Mouse (Mus musculus): ENCODE measurements around the gene Psme1.

Gene Psme1

DNA sequence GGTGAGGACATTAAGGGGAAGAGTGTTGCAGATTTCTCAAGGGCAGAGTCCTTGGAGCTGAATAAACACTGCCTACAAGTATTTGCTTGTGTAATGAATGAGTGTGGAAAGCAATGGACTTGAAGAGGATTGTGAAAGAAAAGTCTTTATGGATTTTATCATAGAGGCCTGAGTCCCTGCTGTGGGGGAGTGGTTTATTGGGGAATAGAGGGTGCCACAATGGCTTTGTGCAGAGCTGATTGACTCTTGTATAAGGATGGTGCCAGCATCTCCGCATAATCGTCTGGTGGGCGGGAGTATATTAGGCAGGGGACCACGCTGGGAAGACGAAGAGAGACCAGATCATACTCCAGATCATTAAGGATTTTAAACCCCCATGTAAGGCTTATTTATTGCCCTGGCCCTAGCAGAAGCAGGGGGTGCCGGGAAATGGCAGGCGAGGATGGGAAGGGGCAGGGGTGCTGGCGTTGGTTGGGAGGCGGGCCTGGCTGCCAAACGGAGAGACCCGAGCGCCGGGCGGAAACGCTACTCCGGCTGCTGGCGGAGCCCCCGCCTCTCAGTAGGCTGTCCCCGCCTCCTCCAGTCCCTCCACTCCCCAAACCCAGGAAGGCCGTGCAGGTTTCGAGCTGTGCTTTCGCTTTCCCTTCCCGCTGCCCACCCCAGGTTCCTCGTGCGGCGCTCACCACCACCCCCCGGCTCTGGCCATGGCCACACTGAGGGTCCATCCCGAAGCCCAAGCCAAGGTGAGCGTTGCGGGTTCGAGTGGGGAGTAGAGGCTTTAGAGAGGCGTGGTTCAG lies at the start of gene Psme1:
Gene Psme1, plus strand, starts transcription at position 253 of the 797 bp plus-strand sequence.
- DNase-seq (ENCODE audit: low read depth, low spot score): no peak

DNA sequence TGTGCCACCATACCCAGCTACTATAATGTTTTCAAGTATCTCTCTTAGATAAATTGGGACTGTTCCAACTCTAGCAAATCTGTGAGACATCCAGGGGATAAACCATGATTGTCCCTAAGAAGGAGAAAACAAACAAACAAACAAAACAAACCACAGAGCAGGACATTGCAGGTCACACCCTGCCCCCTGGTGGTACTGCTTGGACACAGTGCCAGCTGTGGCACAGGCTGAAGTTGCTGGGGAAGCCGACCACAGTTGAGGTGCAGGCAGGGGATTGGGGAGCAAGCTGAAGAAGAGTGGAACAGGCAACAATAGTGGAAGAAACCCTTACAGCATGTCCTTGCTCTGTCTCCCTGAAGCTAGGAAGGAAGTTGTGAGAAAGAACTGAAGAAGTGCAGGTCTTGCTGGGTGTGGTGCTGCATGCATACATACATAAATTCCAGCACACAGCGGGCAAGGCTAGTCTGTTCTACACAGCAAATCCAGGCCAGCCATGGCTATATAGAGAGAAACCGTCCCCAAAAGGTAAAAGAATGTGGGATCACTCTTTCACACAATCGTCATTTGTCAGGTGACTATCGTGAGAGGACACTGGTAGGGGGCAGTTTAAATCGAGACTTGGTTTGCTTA lies 41.7 kb upstream of the Psme1 start:
- DNase-seq (ENCODE audit: low read depth, low spot score): no peak

DNA sequence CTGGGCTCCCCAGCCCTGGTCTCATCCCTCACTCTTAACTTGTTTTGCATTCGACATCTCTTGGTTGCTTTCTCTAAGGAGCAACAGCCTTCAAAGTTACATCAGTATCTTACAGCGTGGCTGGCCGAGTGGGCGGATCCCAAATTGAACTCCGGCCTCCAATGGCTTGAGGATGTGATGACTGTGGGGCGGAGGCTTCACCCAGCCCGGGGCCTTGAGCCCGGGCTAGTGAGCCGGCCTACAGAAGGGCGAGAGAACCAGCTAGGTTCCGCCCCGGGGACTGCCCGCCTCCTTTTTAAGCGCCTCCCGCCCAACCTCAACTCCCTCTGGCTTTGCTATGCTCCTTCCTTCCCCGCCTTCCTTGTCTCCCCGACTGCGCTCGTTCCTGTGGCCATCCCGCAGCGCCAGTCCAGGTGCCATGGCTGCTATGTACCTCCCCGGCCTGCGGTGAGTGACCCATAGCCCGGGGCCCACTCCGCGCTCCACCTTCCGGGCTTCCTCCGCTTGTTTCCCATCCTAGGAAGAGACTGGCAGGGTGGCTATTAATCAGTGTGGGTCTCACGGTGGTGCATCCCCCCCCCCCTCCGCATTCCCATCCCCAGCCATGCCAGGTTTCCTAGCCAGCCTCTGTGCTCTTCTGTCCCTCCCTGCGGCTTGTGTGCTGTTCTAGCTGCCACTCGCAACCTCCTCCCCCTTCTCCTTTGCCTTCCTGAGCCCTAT lies 37.7 kb upstream of the Psme1 start, which contains the start of gene Pck2:
Gene Pck2, plus strand, starts transcription at position 200 of the 720 bp plus-strand sequence.
- DNase-seq (ENCODE audit: low read depth, low spot score): peak; percentile 89

DNA sequence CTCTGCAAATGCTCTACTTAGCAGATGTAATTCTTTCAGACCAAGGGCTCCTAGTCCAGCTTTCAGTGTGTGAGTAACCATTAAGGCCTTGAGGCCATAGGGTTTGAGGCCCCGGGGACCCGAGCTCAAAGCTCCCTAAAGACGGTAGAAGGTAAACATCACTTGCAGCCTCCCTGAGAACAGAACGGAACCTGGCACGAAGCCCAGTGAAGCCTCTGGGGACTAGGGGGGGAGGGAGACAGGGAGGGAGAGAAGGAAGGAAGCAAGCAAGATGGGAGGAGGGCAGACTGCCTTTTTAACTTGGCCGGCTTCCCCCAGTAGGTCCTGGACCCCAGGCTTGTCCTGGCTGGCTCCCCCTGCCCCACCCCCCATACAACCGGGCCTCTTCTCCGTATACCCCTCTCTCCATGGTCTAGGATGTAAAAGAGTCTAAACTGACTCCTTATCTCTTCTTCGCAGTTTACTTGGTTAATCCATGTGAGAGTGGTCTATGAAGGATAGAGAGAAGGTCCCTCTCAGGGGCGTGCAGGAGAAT lies 37.1 kb upstream of the Psme1 start:
- DNase-seq (ENCODE audit: low read depth, low spot score): peak; percentile 37

DNA sequence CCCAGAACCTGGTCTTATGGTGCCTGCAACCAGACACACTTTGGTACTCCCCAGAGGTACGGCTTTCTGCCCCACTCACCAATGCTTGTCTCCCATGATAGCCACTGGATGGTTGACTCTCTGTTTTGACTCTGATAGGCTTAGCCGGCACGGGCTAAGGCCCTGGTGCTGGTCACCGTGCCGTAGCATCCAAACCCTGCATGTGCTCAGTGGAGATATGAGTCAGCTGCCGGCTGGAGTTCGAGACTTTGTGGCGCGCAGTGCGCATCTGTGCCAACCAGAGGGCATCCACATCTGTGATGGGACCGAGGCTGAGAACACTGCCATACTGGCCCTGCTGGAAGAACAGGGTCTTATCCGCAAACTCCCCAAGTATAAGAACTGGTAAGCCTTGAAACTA lies 35.7 kb upstream of the Psme1 start:
- no peak for DNase-seq (ENCODE audit: low read depth, low spot score)

DNA sequence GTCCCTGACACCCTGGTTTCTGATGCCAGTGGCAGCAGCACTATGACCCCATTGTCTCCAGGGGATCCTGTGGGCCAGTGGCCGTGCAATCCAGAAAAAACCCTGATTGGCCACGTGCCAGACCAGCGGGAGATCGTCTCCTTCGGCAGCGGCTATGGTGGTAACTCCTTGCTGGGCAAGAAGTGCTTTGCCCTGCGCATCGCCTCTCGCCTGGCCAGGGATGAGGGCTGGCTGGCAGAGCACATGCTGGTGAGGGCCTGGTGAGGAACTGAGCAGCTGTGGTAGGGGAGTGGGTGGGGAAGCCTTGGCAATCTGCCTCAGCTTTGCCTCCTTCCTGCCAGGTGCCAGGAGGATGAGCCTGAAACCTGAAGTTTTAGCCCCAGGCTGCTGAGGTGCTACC lies 33.6 kb upstream of the Psme1 start:
- no peak for DNase-seq (ENCODE audit: low read depth, low spot score)

DNA sequence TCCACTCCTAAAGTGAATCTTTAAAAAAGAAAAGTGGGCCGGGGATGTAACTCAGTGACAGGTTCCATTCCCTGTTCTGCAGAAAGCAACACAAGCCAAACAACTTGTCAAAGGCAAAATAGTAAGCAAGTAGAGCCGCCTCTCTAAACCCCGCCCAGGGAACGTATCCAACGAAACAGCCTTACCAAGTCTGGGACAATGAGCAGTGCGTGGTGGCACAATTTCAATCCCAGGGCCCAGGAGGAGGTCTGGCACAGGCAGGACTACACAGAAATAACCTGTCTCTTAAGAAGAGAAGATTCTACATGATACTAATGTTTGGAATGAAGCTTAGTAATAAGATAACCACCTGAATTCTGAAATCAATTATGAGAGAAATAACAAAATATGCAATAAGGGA lies 27.7 kb upstream of the Psme1 start:
- DNase-seq (ENCODE audit: low read depth, low spot score): no peak

DNA sequence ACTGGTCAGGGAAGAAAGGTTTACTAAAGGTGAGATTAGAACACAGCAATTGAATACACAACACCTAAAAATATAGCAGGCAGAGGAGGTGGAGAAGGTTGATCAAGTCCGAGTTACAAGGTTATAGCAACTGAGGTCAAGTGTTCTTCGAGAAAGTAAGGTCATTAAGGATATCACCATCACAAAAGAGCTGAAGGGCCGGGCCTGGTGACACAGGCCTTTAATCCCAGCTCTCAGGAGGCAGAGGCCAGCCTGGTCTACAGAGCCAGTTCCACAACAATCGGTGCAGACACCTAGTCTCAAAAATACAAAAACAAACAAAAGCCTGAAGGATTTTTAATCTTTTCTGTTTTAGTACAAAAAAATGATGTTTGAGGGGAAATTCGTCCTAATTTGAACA lies 26.6 kb upstream of the Psme1 start:
- no peak for DNase-seq (ENCODE audit: low read depth, low spot score)

DNA sequence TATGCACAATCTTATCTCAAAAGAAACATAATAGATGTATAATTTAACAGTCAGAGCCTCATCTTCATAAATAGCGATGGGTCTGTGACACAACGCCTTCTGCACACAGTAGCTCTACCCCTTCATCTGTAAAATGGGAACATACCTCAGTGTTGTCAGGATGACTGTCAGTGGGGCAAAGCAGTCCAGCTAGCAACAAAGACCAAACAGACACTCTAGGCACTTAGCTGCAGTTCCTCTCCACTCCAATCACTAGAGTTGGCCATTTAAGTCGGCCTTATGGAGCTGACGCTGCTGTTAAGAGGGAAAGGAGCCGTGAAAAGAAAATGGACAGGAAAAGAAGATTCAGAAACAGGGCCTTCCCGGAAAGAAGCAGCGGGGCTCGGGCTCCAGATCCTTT lies 26.1 kb upstream of the Psme1 start:
- DNase-seq (ENCODE audit: low read depth, low spot score): no peak

DNA sequence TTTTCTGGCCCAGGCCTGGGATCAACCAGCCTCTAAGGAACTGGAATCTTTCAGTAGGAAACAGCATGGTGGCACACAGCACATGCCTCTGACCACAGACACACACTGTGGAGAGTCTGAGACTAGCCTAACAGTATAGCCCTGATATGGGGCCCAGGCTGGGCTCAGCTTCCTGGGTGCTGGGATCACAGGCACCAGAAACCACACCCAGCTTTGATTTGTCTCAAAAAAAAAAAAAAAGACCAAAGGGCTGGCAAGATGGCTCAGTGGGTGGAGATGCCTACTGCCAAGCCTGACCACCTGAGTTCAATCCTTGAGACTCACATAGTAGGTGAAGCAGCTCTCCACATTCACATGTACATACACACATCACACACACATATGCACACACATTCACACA lies 23.3 kb upstream of the Psme1 start:
- no peak for DNase-seq (ENCODE audit: low read depth, low spot score)

DNA sequence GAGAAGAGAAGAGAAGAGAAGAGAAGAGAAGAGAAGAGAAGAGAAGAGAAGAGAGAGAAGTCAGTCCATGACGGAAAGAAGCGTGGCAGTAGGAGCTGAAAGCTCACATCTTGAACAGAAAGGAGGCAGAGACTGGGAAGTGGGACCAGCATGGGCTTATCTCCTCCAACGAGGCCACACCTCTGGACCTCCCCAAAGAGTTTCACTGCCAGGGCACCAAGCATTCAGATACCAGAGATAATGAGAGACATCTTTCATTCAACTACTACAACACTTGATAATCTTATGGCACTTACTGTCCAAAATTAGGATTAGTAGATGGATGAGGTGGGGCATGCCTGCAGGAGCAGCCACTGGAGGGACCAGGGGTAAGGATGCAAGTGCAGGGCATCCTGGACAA lies 22.1 kb upstream of the Psme1 start:
- DNase-seq (ENCODE audit: low read depth, low spot score): no peak

DNA sequence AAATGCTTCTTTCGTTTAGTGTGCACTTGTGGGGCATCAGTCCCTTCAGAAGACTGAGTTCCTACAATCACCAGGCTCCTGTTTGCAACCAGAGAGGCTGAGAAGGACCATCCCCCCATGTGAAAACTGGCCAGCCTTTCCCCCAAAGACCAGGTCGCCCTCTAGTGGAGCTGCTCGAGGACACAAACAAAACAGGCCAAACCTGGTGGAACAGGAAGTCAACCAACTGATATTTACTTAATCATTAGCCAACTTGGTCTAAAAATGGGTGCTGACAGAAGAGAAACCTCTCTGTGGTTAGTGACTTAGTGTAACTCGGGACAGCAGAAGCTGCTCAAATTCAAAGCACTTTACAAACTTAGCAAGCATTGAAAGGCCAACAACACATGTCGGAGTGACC lies 20.9 kb upstream of the Psme1 start:
- DNase-seq (ENCODE audit: low read depth, low spot score): peak; percentile 59

DNA sequence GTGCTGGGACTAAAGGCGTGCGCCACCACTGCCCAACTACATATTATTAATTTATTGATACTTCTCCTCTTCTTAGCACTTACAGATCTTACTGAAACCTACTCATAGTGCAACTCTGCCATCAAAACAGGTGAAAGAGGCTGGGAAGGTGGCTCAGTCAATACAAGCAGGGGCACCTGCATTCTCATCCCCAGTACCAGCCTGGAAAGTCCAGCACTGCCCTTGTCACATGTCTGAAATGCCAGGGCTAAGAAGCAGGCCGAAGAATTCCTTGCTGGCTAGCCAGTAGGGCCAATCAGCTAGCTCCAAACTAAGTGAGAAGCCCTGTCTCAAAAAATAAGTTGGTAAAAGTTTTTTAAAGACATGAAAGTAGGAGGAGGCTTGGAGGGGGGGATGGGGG lies 20.3 kb upstream of the Psme1 start:
- DNase-seq (ENCODE audit: low read depth, low spot score): no peak

DNA sequence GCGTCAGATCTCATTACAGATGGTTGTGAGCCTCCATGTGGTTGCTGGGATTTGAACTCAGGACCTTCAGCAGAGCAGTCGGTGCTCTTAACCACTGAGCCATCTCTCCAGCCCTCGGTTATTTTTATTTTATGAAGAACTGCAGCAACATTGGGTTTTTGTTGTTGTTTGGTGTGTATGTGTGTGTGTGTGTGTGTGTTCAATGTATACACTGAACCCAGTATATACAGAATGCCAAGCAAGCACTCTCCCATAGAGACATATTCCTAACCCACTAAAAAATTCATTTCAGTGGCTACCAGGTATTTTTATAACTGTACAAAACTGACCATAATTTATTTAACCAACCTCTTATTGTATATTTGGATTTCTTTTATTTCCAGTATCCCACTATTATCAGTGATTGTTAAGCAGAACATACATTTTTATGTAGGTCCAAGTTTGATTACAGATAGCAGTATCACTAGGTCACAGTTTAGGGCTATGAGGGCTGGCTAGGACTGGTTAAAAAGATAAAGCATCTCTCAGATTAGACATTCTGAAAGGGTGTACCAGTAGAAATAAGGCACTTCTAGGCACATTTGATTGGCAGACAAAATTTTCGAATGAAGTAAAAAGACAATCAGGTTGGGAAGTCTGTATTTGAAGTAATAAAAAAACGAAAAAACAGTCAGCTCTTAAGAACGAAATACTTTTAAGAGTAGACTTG lies 19.0 kb upstream of the Psme1 start:
- DNase-seq (ENCODE audit: low read depth, low spot score): peak; percentile 58

DNA sequence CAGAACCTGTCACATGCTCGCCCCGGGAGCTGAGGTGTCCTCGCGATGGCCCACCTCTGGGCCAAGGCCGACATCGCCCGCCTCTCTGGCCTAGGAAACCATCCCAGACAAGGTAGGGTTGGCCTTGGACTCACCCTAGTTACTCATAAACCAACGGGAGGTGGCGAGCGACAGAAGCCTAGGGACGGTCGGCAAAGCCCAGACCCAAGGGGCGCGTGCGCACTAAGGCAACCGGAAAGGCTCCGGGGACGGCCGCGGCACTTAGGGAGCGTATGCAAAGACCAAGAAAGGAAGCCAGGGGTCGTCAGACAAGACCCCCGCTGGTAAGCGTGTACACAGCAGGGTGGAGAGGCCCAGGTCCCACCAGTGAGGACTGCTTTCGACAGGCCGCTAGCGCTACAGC lies 18.1 kb upstream of the Psme1 start, which contains the start of gene Dcaf11:
Gene Dcaf11, plus strand, starts transcription at position 208 of the 403 bp plus-strand sequence.
- DNase-seq (ENCODE audit: low read depth, low spot score): peak; percentile 82

DNA sequence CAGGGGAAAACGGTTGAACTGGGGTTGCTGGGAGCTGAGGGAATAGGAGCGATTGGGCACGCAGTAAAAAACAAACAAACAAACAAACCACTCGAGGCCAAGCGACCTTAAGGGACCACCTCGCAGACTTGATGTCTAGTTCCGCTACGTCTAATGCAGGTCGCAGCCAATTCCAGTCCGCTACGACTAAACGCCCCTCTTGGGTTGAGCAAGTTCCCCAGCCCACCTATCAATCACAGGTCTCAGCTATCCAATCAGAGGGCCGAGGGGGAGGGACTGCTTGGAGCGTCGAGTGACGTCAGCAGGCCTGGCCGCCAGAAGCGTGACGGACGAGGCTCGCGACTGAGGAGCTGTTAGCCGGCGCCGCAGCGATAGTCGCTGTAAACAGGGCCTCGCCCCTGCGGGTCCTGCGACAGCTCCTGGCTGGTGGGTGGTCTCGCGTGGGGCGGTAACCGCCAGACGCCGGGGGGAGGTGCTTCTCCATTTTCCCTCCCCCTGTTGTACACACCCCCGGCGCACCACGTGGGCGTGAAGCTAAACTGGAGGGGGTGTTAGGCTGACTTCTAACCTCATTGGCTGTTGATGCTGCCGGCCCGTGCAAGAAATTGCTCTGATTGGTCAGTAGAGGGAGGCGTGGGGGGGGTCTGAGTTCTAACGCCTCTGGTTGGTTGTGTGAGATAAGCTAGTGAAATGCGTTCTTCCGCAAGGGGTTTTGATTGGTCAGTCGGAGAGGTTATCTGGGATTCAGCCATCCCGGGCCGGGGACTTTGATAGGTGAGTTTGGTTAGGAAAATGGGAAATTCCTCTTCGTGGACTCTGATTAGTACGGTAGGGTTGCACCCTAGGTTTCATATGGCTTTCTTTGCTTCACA lies 17.5 kb upstream of the Psme1 start, which contains the start of gene A730061H03Rik:
Gene A730061H03Rik, minus strand, starts transcription at position 205 of the 872 bp plus-strand sequence.
- DNase-seq (ENCODE audit: low read depth, low spot score): peak; percentile 97

DNA sequence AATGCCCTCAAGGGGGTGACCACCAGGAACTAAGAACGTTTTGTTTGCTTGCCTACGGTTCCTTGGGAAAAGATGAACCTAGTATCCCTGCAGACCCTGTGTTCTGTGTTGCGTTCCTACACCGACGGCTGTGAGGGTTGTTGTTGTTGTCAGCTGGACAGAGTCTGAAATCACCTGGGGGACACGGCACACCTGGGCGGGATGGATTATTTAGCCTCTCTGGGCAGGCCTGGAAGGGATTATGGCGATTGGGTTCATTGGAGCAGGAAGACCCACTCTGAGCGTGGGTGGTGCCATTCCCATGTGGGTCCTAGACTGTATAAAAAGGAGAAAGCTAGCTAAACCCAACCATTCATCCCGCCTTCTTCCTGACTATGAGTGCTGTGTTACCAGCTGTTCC lies 16.1 kb upstream of the Psme1 start:
- DNase-seq (ENCODE audit: low read depth, low spot score): no peak

DNA sequence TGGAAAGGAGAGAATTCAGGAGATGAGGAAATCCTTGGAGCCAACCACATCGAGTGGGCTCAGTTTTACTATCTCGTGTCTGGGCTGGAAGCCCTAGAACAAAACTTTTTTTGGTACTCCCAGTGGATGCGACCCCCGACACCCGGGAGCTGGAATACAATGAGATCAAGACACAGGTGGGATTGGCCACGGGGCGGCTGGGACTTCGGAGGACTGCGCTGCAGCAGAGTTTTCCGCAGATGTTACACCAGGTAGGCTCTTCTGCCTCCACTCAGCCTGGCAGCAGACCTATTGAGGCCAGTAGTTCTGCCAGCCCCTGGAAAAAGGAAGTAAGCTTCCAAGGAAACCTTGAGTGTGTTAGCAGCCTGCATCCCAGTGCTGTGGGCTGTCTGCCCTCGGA lies 14.7 kb upstream of the Psme1 start:
- no peak for DNase-seq (ENCODE audit: low read depth, low spot score)

DNA sequence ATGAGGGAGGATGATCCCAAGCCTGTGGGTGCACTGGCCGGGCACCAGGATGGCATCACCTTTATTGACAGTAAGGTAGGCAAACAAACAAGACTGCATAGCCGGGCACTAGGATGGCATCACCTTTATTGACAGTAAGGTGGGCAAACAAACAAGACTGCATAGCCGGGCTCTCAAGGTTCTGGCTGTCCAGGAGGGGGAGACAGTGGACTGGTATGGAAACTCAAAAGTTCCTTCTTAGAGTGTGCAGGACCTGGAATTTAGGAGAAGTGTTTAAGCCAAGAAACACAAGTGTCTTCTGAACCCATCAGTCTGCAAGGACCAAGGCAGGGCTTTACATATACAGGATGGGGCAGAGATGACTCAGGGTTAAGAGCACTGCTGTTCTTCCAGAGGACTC lies 12.2 kb upstream of the Psme1 start:
- DNase-seq (ENCODE audit: low read depth, low spot score): no peak

DNA sequence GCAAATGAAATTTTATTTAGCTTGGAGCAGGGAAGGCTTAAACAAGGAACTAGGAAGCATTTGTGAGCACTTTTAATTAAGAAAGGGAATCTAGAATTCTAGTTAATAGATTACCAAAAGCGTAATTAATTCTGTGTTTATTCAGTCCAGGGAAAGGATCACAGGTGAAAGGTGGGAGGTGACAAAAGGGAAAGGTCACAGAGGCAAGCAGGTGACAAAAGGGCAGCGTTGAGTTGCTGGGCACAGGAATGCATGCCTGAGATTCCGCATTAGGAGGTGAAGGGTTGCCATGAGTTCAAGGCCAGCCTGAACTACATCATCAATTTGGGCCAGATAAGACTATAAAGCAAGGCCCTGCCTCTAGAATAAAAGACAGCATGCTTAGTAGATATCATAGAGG lies 10.4 kb upstream of the Psme1 start:
- DNase-seq (ENCODE audit: low read depth, low spot score): no peak

DNA sequence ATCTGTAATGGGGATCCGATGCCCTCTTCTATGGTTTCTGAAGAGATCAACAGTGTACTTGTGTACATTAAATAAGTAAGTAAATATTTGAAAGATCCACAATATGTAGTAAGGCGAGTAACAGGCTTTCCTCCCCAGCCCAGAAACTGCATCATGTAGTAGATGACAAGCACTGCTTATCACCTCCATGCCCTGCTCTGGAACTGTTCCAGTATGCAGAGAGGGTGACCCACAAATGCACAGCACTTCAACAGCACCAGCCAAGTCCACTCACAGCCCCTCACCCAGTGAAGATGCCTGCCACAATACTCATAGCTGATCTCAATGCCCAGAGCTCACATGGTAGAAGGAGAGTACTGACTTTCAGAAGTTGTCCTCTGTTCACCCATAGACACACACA lies 7.3 kb upstream of the Psme1 start:
- DNase-seq (ENCODE audit: low read depth, low spot score): no peak
